Mouse (Mus musculus) forebrain, embryonic 14.5 days (tissue): ENCODE data around the gene Ccdc162. TPM values are rescaled to one million over a fixed set of nuclear protein-coding genes. Genes with fewer than 3 reads are reported as not detected.
"Not testable (repeated sequence)": the region's sequence is repeated elsewhere in the genome, so short reads cannot be mapped to it uniquely, and the experiment has no call there.

ENCODE experiments used
- ATAC-seq: fragments of 200-750 bp; cut with Nextera tagmentation; 2 replicates; pipeline ENCODE4 v1.8.0; 2017; ENCODE audit warnings: mild to moderate bottlenecking, moderate library complexity
- DNase-seq: peaks from one replicate; pipeline ENCODE4 v3.0.0-alpha.2; 2015; ENCODE audit warnings: low spot score
- H3K27ac ChIP-seq: fragments of 300-500 bp; sonication (generic); 2 replicates; pipeline ENCODE4 v1.5.1; 2014; ENCODE audit warnings: low read depth, mild to moderate bottlenecking, control low read depth, low read length, moderate library complexity
- H3K27me3 ChIP-seq: fragments of 300-500 bp; sonication (generic); replicated peaks from 2 replicates; pipeline ENCODE4 v1.6.1; 2014; ENCODE audit warnings: low read length, control low read depth, mixed read lengths; ENCODE audit not compliant: control insufficient read depth, insufficient read depth
- H3K36me3 ChIP-seq: fragments of 300-500 bp; sonication (generic); 2 replicates; pipeline ENCODE4 v1.6.1; 2014; ENCODE audit warnings: low read length, control low read depth; ENCODE audit not compliant: control insufficient read depth, insufficient read depth
- H3K4me1 ChIP-seq: fragments of 300-500 bp; sonication (generic); 2 replicates; pipeline ENCODE4 v1.6.1; 2014; ENCODE audit warnings: antibody characterized with exemption, low read length, control low read depth; ENCODE audit not compliant: control insufficient read depth, insufficient read depth
- H3K4me2 ChIP-seq: fragments of 300-500 bp; sonication (generic); 2 replicates; pipeline ENCODE4 v1.6.1; 2014; ENCODE audit warnings: mild to moderate bottlenecking, control low read depth, low read length
- H3K4me3 ChIP-seq: fragments of 300-500 bp; sonication (generic); 2 replicates; pipeline ENCODE4 v1.5.1; 2014; ENCODE audit warnings: low read depth, low read length, control low read depth
- H3K9ac ChIP-seq: fragments of 300-500 bp; sonication (generic); 2 replicates; pipeline ENCODE4 v1.6.1; 2014; ENCODE audit warnings: mild to moderate bottlenecking, low read length, control low read depth, moderate library complexity
- H3K9me3 ChIP-seq: fragments of 300-500 bp; sonication (generic); replicated peaks from 2 replicates; pipeline ENCODE4 v1.6.1; 2016; ENCODE audit warnings: low read length, control low read depth, mixed read lengths; ENCODE audit not compliant: control insufficient read depth
- WGBS: fragments of 180-500 bp; shearing (Covaris S2); extraction: QIAGEN DNeasy Blood & Tissue Kit; methylation state at CpG from one replicate; pipeline ENCODE4 v1.1.7; 2014; 5-methylcytosine and 5-hydroxymethylcytosine counted together
- polyA plus RNA-seq: library from polyadenylated mRNA; unstranded; fragments of >200 nt; fragmentation: Nextera tagmentation; extraction: Ambion mirVana; gene quantifications from 2 replicates; pipeline ENCODE4 v1.2.1, GENCODE M21; 2014

The Ccdc162 gene
- polyA plus RNA-seq, 1 experiment from 2014 or later: 0.66 TPM

GRCm38 (mm10) chr10:41518981-41519618, 197.3 kb downstream of the Ccdc162 start, which contains the start of gene Cd164:
Gene Cd164 (plus strand): TSS chr10:41519414.
- Histone ChIP-seq H3K9me3 (no peaks in the 10 kb centered on the region), H3K27ac (peak within 1 kb of the TSS; percentile 97)
- under 1% methylated on average over 69 of the region's 69 CpGs for WGBS

GRCm38 (mm10) chr10:41518508-41518980, 197.9 kb downstream of the Ccdc162 start:
- H3K27me3 ChIP-seq: no peaks in the 10 kb centered on the region
- ATAC-seq: peak; percentile 55
- peaks cover 16% of the 10 kb centered on the region for H3K4me1 ChIP-seq
- H3K36me3 ChIP-seq: peaks cover 8% of the 10 kb centered on the region; the same call in 1 of the 2 replicates
- no peaks in the 10 kb centered on the region for H3K9me3 ChIP-seq
- H3K27ac ChIP-seq: peak overlapping the region; percentile 97
- peak overlapping the region; percentile 95 for H3K4me3 ChIP-seq
- peak overlapping the region; percentile 92 for H3K9ac ChIP-seq
- under 1% methylated on average over 23 of the region's 23 CpGs for WGBS
- DNase-seq: peak; percentile 85
- H3K4me2 ChIP-seq: peak overlapping the region; percentile 83

More at GRCm38 (mm10) chr10:41518981-41519618, 197.3 kb downstream of the Ccdc162 start, which contains the start of gene Cd164:
- no peaks in the 10 kb centered on the region for H3K27me3 ChIP-seq
- peak within 1 kb of the TSS; percentile 92 for H3K9ac ChIP-seq
- peak within 1 kb of the TSS; percentile 83 for H3K4me2 ChIP-seq
- peaks cover 16% of the 10 kb centered on the region for H3K4me1 ChIP-seq
- H3K4me3 ChIP-seq: peak within 1 kb of the TSS; percentile 95
- DNase-seq: peak; percentile 96
- H3K36me3 ChIP-seq: peaks cover 14% of the 10 kb centered on the region
- ATAC-seq: peak; percentile 94

- no peaks in the 10 kb centered on the region for H3K36me3 ChIP-seq
- H3K4me3 ChIP-seq: no peak overlapping the region
- no peak for DNase-seq
- no peaks in the 10 kb centered on the region for H3K4me1 ChIP-seq
- H3K27me3 ChIP-seq: no peaks in the 10 kb centered on the region
- H3K9ac ChIP-seq: no peak overlapping the region
- no peak overlapping the region for H3K4me2 ChIP-seq
- no peaks in the 10 kb centered on the region for H3K9me3 ChIP-seq
- ATAC-seq: no peak
- H3K27ac ChIP-seq: no peak overlapping the region
Observed at GRCm38 (mm10) chr10:41514921-41515320, 201.5 kb downstream of the Ccdc162 start.

- H3K9ac ChIP-seq: no peak overlapping the region
- 76% methylated on average over 4 of the region's 4 CpGs for WGBS
- no peaks in the 10 kb centered on the region for H3K36me3 ChIP-seq
- H3K9me3 ChIP-seq: no peaks in the 10 kb centered on the region
- no peaks in the 10 kb centered on the region for H3K27me3 ChIP-seq
- ATAC-seq (no peak), DNase-seq (no peak)
- H3K27ac ChIP-seq: no peak overlapping the region
- no peak overlapping the region for H3K4me2 ChIP-seq
- H3K4me3 ChIP-seq: no peak overlapping the region
- no peaks in the 10 kb centered on the region for H3K4me1 ChIP-seq
Observed at GRCm38 (mm10) chr10:41514301-41514700, 202.1 kb downstream of the Ccdc162 start.

GRCm38 (mm10) chr10:41509160-41509559, 207.3 kb downstream of the Ccdc162 start:
- WGBS: 45% methylated on average over 2 of the region's 2 CpGs
- Histone ChIP-seq H3K4me2 (no peak overlapping the region), H3K9me3 (no peaks in the 10 kb centered on the region), H3K27ac (no peak overlapping the region), H3K36me3 (no peaks in the 10 kb centered on the region), H3K27me3 (no peaks in the 10 kb centered on the region), H3K9ac (no peak overlapping the region), H3K4me1 (no peaks in the 10 kb centered on the region), H3K4me3 (no peak overlapping the region)
- no peak for DNase-seq
- ATAC-seq: no peak

- not testable (repeated sequence) for H3K4me1 ChIP-seq, H3K4me2 ChIP-seq, H3K27ac ChIP-seq, H3K9me3 ChIP-seq, H3K27me3 ChIP-seq, H3K9ac ChIP-seq, H3K36me3 ChIP-seq, H3K4me3 ChIP-seq
- DNase-seq (peak; percentile 93), ATAC-seq (peak; percentile 74)
- WGBS: 3% methylated on average over 3 of the region's 3 CpGs
Observed at GRCm38 (mm10) chr10:41505446-41505845, 211.0 kb downstream of the Ccdc162 start.

GRCm38 (mm10) chr10:41504996-41505395, 211.4 kb downstream of the Ccdc162 start:
- no peaks in the 10 kb centered on the region for H3K27me3 ChIP-seq
- H3K4me1 ChIP-seq: no peaks in the 10 kb centered on the region
- 80% methylated on average over 1 of the region's 1 CpGs for WGBS
- H3K9me3 ChIP-seq: no peaks in the 10 kb centered on the region
- H3K9ac ChIP-seq: no peak overlapping the region
- no peak overlapping the region for H3K27ac ChIP-seq
- DNase-seq (no peak), ATAC-seq (0 out of 2 replicates have a peak, but pooled peaks have one; percentile 7)
- no peaks in the 10 kb centered on the region for H3K36me3 ChIP-seq
- H3K4me3 ChIP-seq: no peak overlapping the region
- H3K4me2 ChIP-seq: no peak overlapping the region

- ATAC-seq (no peak), DNase-seq (peak; percentile 59)
- H3K4me3 ChIP-seq: no peak overlapping the region
Observed at GRCm38 (mm10) chr10:41500941-41501340, 215.5 kb downstream of the Ccdc162 start.

GRCm38 (mm10) chr10:41491111-41491510, 225.3 kb downstream of the Ccdc162 start:
- no peak overlapping the region for H3K4me3 ChIP-seq

More at GRCm38 (mm10) chr10:41500941-41501340, 215.5 kb downstream of the Ccdc162 start:
- no peak overlapping the region for H3K9ac ChIP-seq
- H3K4me1 ChIP-seq: no peaks in the 10 kb centered on the region
- no peak overlapping the region for H3K27ac ChIP-seq
- no peaks in the 10 kb centered on the region for H3K9me3 ChIP-seq
- no peaks in the 10 kb centered on the region for H3K36me3 ChIP-seq
- no peaks in the 10 kb centered on the region for H3K27me3 ChIP-seq
- no peak overlapping the region for H3K4me2 ChIP-seq
- whole genome bisulfite sequencing: 52% methylated on average over 4 of the region's 4 CpGs

More at GRCm38 (mm10) chr10:41491111-41491510, 225.3 kb downstream of the Ccdc162 start:
- Histone ChIP-seq H3K4me1 (peaks cover 15% of the 10 kb centered on the region), H3K4me2 (peak overlapping the region; percentile 98), H3K36me3 (peaks cover 20% of the 10 kb centered on the region), H3K27me3 (no peaks in the 10 kb centered on the region), H3K27ac (no peak overlapping the region), H3K9ac (no peak overlapping the region), H3K9me3 (no peaks in the 10 kb centered on the region)
- DNase-seq (no peak), ATAC-seq (no peak)
- 48% methylated on average over 4 of the region's 4 CpGs for WGBS
